16 mouse cellular contexts compared by ENCODE assay signal in genomic region chr10:128866042-128866441, GRCm38 (mm10). TPM values are rescaled to one million over a fixed set of nuclear protein-coding genes. Genes with fewer than 3 reads are reported as not detected.
A peak's percentile ranks its signal among the peaks of the same experiment; 100 is the strongest.
DNase-seq lines count a peak whose midpoint lies in the region; ATAC-seq and TF ChIP-seq lines count a peak whose summit lies in the region.
"Had no signal": no experiment of that assay in that cellular context is flagged by ENCODE, and none has a peak within 500 bp of the region (broad histone marks: within the 10 kb centered on the region; RNA-seq: fewer than 3 reads in every experiment).

No protein-coding gene starts in this region.

- CTCF ChIA-PET in Patski (lab: Charles Lee): interaction anchor here (1.0 to 1.6 kb wide), 4 partner anchors 10 to 29 kb away, joined by 3 to 5 read pairs (median 4); no protein-coding TSS in a partner anchor

- in situ Hi-C loops in Patski (cut with MboI; ENCODE audit: low pct_unique_long_range_greater_than_20kb): no loop called here

- H3K36me3 ChIP-seq in hindbrain, postnatal 0 days (ENCODE audit: insufficient read depth, low read length): no peaks in the 10 kb centered on the region
- peaks cover 72% of the 10 kb centered on the region for H3K36me3 ChIP-seq in hindbrain, embryonic 10.5 days
- 0 out of 2 replicates have a peak, but pooled peaks cover 14% of the 10 kb centered on the region for H3K36me3 ChIP-seq in lung, postnatal 0 days (ENCODE audit: insufficient read depth, low read length)
- H3K36me3 ChIP-seq in kidney, embryonic 14.5 days (ENCODE audit: control insufficient read depth, insufficient read depth, low read length): peaks cover 38% of the 10 kb centered on the region

- no peaks in the 10 kb centered on the region for H3K4me1 ChIP-seq in hindbrain, postnatal 0 days (ENCODE audit: insufficient read depth, low read length)
- H3K4me1 ChIP-seq in hindbrain, embryonic 10.5 days (replicated peaks): no peaks in the 10 kb centered on the region
- H3K4me1 ChIP-seq in lung, postnatal 0 days (ENCODE audit: insufficient read depth, low read depth, low read length): no peaks in the 10 kb centered on the region
- H3K4me1 ChIP-seq in kidney, embryonic 14.5 days (ENCODE audit: control insufficient read depth, insufficient read depth, low read length): no peaks in the 10 kb centered on the region
- H3K4me1 ChIP-seq: embryonic facial prominence, embryonic 13.5 days; forebrain, embryonic 12.5 days; heart, embryonic 10.5 days; limb, embryonic 10.5 days; neural tube, embryonic 15.5 days had no signal

- H3K9ac ChIP-seq in hindbrain, postnatal 0 days (replicated peaks; ENCODE audit: low read length): no peak overlapping the region
- no peak overlapping the region for H3K9ac ChIP-seq in lung, postnatal 0 days (replicated peaks; ENCODE audit: low read depth)
- H3K9ac ChIP-seq in kidney, embryonic 14.5 days (ENCODE audit: low read depth, low read length): no peak overlapping the region
- H3K9ac ChIP-seq: embryonic facial prominence, embryonic 13.5 days; forebrain, embryonic 12.5 days; neural tube, embryonic 15.5 days had no signal

- WGBS in hindbrain, postnatal 0 days: 87% methylated on average over 3 of the region's 3 CpGs
- 88% methylated on average over 3 of the region's 3 CpGs for WGBS in hindbrain, embryonic 10.5 days
- 76% methylated on average over 3 of the region's 3 CpGs for WGBS in lung, postnatal 0 days
- 86% methylated on average over 3 of the region's 3 CpGs for WGBS in kidney, embryonic 14.5 days

- no peaks in the 10 kb centered on the region for H3K27me3 ChIP-seq in hindbrain, postnatal 0 days (ENCODE audit: insufficient read depth, low read length)
- H3K27me3 ChIP-seq in hindbrain, embryonic 10.5 days (ENCODE audit: insufficient read depth, poor library complexity, severe bottlenecking): no peaks in the 10 kb centered on the region
- no peaks in the 10 kb centered on the region for H3K27me3 ChIP-seq in lung, postnatal 0 days (replicated peaks; ENCODE audit: insufficient read depth, low read length)
- H3K27me3 ChIP-seq in Patski: no peaks in the 10 kb centered on the region
- no peaks in the 10 kb centered on the region for H3K27me3 ChIP-seq in kidney, embryonic 14.5 days (ENCODE audit: control insufficient read depth, insufficient read depth, low read length)
- H3K27me3 ChIP-seq: embryonic facial prominence, embryonic 13.5 days; forebrain, embryonic 12.5 days; neural tube, embryonic 15.5 days had no signal

- H3K27ac ChIP-seq in hindbrain, postnatal 0 days: no peak overlapping the region
- H3K27ac ChIP-seq in hindbrain, embryonic 10.5 days: no peak overlapping the region
- H3K27ac ChIP-seq in lung, postnatal 0 days (ENCODE audit: low read length): no peak overlapping the region
- no peak overlapping the region for H3K27ac ChIP-seq in kidney, embryonic 14.5 days (ENCODE audit: low read depth, low read length)
- H3K27ac ChIP-seq: embryonic facial prominence, embryonic 13.5 days; forebrain, embryonic 12.5 days; heart, embryonic 10.5 days; limb, embryonic 10.5 days; neural tube, embryonic 15.5 days had no signal

- POLR2A ChIA-PET in Patski (lab: Charles Lee): no interaction called here

- peak; percentile 43 for TF ChIP-seq CTCF in hindbrain, postnatal 0 days (IDR thresholded peaks at IDR 0.05; ENCODE audit: low read depth)
- TF ChIP-seq CTCF in lung, postnatal 0 days (IDR thresholded peaks at IDR 0.05): peak; percentile 55
- peak; percentile 58 for TF ChIP-seq CTCF in Patski (IDR thresholded peaks at IDR 0.05)

- TF ChIP-seq EP300 in lung, postnatal 0 days (IDR thresholded peaks at IDR 0.05): no peak

- no peak for ATAC-seq in hindbrain, postnatal 0 days
- no peak for ATAC-seq in lung, postnatal 0 days
- no peak for ATAC-seq in Patski
- ATAC-seq in kidney, embryonic 14.5 days (ENCODE audit: low FRiP score, low TSS enrichment): no peak
- ATAC-seq: midbrain, embryonic 16.5 days had no signal

- H3K4me2 ChIP-seq in hindbrain, postnatal 0 days (ENCODE audit: low read depth, low read length): no peak overlapping the region
- H3K4me2 ChIP-seq in lung, postnatal 0 days (replicated peaks; ENCODE audit: low read depth, low read length): no peak overlapping the region
- H3K4me2 ChIP-seq in kidney, embryonic 14.5 days (replicated peaks; ENCODE audit: low read depth, low read length): no peak overlapping the region
- H3K4me2 ChIP-seq: embryonic facial prominence, embryonic 13.5 days; forebrain, embryonic 12.5 days; neural tube, embryonic 15.5 days had no signal

- no peak overlapping the region for H3K4me3 ChIP-seq in hindbrain, postnatal 0 days (ENCODE audit: low read length)
- H3K4me3 ChIP-seq in hindbrain, embryonic 10.5 days: no peak overlapping the region
- H3K4me3 ChIP-seq in lung, postnatal 0 days (ENCODE audit: low read depth, low read length): no peak overlapping the region
- no peak overlapping the region for H3K4me3 ChIP-seq in kidney, embryonic 14.5 days (ENCODE audit: low read length)
- H3K4me3 ChIP-seq: embryonic facial prominence, embryonic 13.5 days; forebrain, embryonic 12.5 days; heart, embryonic 10.5 days; limb, embryonic 10.5 days; neural tube, embryonic 15.5 days had no signal

- no peak for DNase-seq in hindbrain, postnatal 0 days (ENCODE audit: low spot score)
- DNase-seq in hindbrain, embryonic 10.5 days (ENCODE audit: low spot score): no peak
- peak; percentile 29 for DNase-seq in lung, postnatal 0 days (ENCODE audit: low spot score)
- DNase-seq in lung, postnatal 14 days: no peak
- no peak for DNase-seq in Patski (ENCODE audit: low read depth, low spot score)
- peak; percentile 9 for DNase-seq in retina, postnatal 1 day
- no peak for DNase-seq in urinary bladder, postnatal 14 days (ENCODE audit: low spot score)
- DNase-seq: cerebellum, adult 9-11 months; lung, postnatal 4 days had no signal

- no peaks in the 10 kb centered on the region for H3K9me3 ChIP-seq in hindbrain, postnatal 0 days (ENCODE audit: low read length)
- no peaks in the 10 kb centered on the region for H3K9me3 ChIP-seq in hindbrain, embryonic 10.5 days
- no peaks in the 10 kb centered on the region for H3K9me3 ChIP-seq in lung, postnatal 0 days (ENCODE audit: low read length)
- no peaks in the 10 kb centered on the region for H3K9me3 ChIP-seq in kidney, embryonic 14.5 days (ENCODE audit: control insufficient read depth, low read length)
- H3K9me3 ChIP-seq: embryonic facial prominence, embryonic 13.5 days; forebrain, embryonic 12.5 days; heart, embryonic 10.5 days; limb, embryonic 10.5 days; neural tube, embryonic 15.5 days had no signal

RNA-seq across cellular contexts. Expression of gene Gdf11, which starts 25.5 kb away (rescaled TPM):
- total RNA-seq in hindbrain, postnatal 0 days (2014; rRNA removed): 15.9 and 18.8 TPM in 2 replicates
- polyA plus RNA-seq in hindbrain, postnatal 0 days (2015; fragmentation: Nextera tagmentation; extraction: Ambion mirVana): 6.7 and 7.6 TPM in 2 replicates
- polyA plus RNA-seq in hindbrain, embryonic 10.5 days (2016; fragmentation: Nextera tagmentation; extraction: Ambion mirVana): 8.9 and 11.1 TPM in 2 replicates
- 1.6 and 2.1 TPM in 2 replicates for polyA plus RNA-seq in lung, postnatal 0 days (2015; fragmentation: Nextera tagmentation; extraction: Ambion mirVana)
- 62.3 TPM for polyA plus RNA-seq in Patski (2021)
- polyA plus RNA-seq in kidney, embryonic 14.5 days (2014; fragmentation: Nextera tagmentation; extraction: Ambion mirVana): 7.2 and 8.7 TPM in 2 replicates

RNA-seq across cellular contexts. Expression of gene Cd63, which starts 34.7 kb away (rescaled TPM):
- 35.2 and 40.9 TPM in 2 replicates for total RNA-seq in hindbrain, postnatal 0 days (2014; rRNA removed)
- 417 and 436 TPM in 2 replicates for polyA plus RNA-seq in hindbrain, postnatal 0 days (2015; fragmentation: Nextera tagmentation; extraction: Ambion mirVana)
- polyA plus RNA-seq in hindbrain, embryonic 10.5 days (2016; fragmentation: Nextera tagmentation; extraction: Ambion mirVana): 240 and 253 TPM in 2 replicates
- 761 and 764 TPM in 2 replicates for polyA plus RNA-seq in lung, postnatal 0 days (2015; fragmentation: Nextera tagmentation; extraction: Ambion mirVana)
- 2,035 TPM for polyA plus RNA-seq in Patski (2021)
- polyA plus RNA-seq in kidney, embryonic 14.5 days (2014; fragmentation: Nextera tagmentation; extraction: Ambion mirVana): 479 and 521 TPM in 2 replicates

RNA-seq across cellular contexts. Expression of gene Ormdl2, which starts 44.6 kb away (rescaled TPM):
- total RNA-seq in hindbrain, postnatal 0 days (2014; rRNA removed): 12.0 and 23.1 TPM in 2 replicates
- 23.8 and 24.8 TPM in 2 replicates for polyA plus RNA-seq in hindbrain, postnatal 0 days (2015; fragmentation: Nextera tagmentation; extraction: Ambion mirVana)
- 74.1 and 97.0 TPM in 2 replicates for polyA plus RNA-seq in hindbrain, embryonic 10.5 days (2016; fragmentation: Nextera tagmentation; extraction: Ambion mirVana)
- polyA plus RNA-seq in lung, postnatal 0 days (2015; fragmentation: Nextera tagmentation; extraction: Ambion mirVana): 59.8 and 62.1 TPM in 2 replicates
- polyA plus RNA-seq in Patski (2021): 56.5 TPM
- polyA plus RNA-seq in kidney, embryonic 14.5 days (2014; fragmentation: Nextera tagmentation; extraction: Ambion mirVana): 86.6 and 106 TPM in 2 replicates

RNA-seq across cellular contexts. Expression of gene Sarnp, which starts 48.9 kb away (rescaled TPM):
- 19.4 and 24.3 TPM in 2 replicates for total RNA-seq in hindbrain, postnatal 0 days (2014; rRNA removed)
- polyA plus RNA-seq in hindbrain, postnatal 0 days (2015; fragmentation: Nextera tagmentation; extraction: Ambion mirVana): 126 and 143 TPM in 2 replicates
- polyA plus RNA-seq in hindbrain, embryonic 10.5 days (2016; fragmentation: Nextera tagmentation; extraction: Ambion mirVana): 251 and 263 TPM in 2 replicates
- 113 and 119 TPM in 2 replicates for polyA plus RNA-seq in lung, postnatal 0 days (2015; fragmentation: Nextera tagmentation; extraction: Ambion mirVana)
- polyA plus RNA-seq in Patski (2021): 105 TPM
- polyA plus RNA-seq in kidney, embryonic 14.5 days (2014; fragmentation: Nextera tagmentation; extraction: Ambion mirVana): 219 and 284 TPM in 2 replicates

RNA-seq across cellular contexts. Expression of gene Rdh5, which starts 56.6 kb away (rescaled TPM):
- total RNA-seq in hindbrain, postnatal 0 days (2014; rRNA removed): 22.6 and 24.8 TPM in 2 replicates
- 21.0 and 29.2 TPM in 2 replicates for polyA plus RNA-seq in hindbrain, postnatal 0 days (2015; fragmentation: Nextera tagmentation; extraction: Ambion mirVana)
- polyA plus RNA-seq in hindbrain, embryonic 10.5 days (2016; fragmentation: Nextera tagmentation; extraction: Ambion mirVana): 15.8 and 18.7 TPM in 2 replicates
- polyA plus RNA-seq in lung, postnatal 0 days (2015; fragmentation: Nextera tagmentation; extraction: Ambion mirVana): 13.2 and 16.7 TPM in 2 replicates
- 10.8 TPM for polyA plus RNA-seq in Patski (2021)
- polyA plus RNA-seq in kidney, embryonic 14.5 days (2014; fragmentation: Nextera tagmentation; extraction: Ambion mirVana): 14.5 and 15.7 TPM in 2 replicates

Comparison
In these comparisons a context has a peak if more than half of its experiments do, and no peak if none do; other contexts are left out.
1. DNase-seq: peak in lung, postnatal 0 days (single experiment) and retina, postnatal 1 day (single experiment); none in hindbrain, postnatal 0 days (single experiment), hindbrain, embryonic 10.5 days (single experiment), lung, postnatal 14 days (single experiment), Patski (single experiment) and urinary bladder, postnatal 14 days (single experiment).
2. Peak in every context shown above with its lines, with median percentiles within 50 percentile points of each other: CTCF ChIP-seq.